Mouse (Mus musculus): ENCODE measurements around the gene Cnnm4.
A peak's percentile ranks its signal among the peaks of the same experiment; 100 is the strongest.

Cnnm4 gene

GRCm38 (mm10) chr1:36473211-36473780 is 1.9 kb downstream of the Cnnm4 start:
- no peak for DNase-seq (ENCODE audit: extremely low read depth, low read depth)

GRCm38 (mm10) chr1:36474646-36475045 is 3.2 kb downstream of the Cnnm4 start:
- no peak for DNase-seq (ENCODE audit: extremely low read depth, low read depth)

GRCm38 (mm10) chr1:36475480-36476110 is 4.2 kb downstream of the Cnnm4 start:
- no peak for DNase-seq (ENCODE audit: extremely low read depth, low read depth)

DNA sequence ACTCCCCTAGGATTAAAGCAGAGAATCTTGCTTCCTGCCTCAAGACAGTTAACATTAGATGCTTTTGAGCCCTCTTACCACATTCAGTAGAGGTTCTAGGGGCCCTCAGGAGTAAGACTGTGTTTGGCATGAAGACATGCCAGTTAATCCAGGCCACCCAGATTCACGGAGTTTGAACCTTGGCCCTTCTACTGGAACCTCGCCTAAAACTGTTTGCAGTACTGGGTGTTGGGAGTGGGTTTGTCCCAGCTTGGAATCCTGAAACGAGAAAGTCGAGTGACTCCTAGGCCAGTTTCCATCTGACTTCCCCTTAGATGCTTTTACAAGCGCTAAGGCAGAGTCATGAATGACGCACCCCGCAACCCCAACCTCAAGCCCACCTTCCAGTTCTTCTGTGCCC is 5.0 kb downstream of the Cnnm4 start:
- no peak for DNase-seq (ENCODE audit: extremely low read depth, low read depth)

- DNase-seq (ENCODE audit: extremely low read depth, low read depth) = no peak
Measured at GRCm38 (mm10) chr1:36478343-36478795, 6.9 kb downstream of the Cnnm4 start.

DNA sequence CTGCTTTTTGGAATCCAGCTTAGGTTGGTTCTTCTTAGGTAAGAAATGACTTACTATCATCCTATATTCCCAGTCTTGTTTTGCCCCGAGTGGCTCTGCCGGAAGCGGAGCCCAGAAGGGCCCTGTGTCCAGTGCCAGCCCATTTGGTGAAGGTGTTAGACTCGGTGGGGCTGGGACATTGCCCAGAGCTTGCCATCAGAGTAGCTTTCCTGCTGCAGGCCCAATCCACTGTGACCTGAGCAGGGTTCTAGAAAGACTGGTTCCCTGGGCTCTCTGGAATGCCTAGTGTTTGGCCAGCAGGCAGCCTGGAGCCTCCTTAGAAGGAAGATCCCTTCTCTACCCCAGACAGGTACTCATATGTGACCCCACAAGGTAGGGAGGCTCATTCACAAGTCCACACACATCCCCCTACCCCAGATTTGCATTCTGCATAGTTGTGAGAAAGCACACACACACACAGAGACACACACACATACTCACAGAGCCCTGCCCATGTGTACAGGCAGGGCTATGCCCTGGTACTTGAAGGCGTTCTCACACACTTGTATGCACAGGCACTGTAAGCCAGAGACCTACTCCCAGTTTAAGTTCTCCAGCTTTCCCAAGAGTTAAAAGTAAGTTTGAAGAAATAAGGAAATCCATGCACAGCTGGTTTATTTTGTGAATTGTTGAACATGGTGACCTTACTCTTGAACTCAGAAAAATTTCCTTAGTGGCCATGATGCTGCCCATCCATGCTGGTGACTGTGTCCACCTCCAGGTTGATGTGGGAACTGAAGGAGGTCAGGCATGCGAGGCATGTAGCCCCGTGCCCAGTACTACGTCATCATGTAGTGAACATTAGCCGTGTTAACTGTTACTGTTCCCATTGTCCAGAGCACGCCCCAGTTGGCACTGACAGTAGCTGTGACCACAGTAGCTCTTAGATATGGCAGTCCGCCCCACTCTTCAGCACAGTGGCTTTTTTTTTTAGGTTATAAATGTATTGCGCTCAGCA is 8.8 kb downstream of the Cnnm4 start:
- no peak for DNase-seq (ENCODE audit: extremely low read depth, low read depth)

DNA sequence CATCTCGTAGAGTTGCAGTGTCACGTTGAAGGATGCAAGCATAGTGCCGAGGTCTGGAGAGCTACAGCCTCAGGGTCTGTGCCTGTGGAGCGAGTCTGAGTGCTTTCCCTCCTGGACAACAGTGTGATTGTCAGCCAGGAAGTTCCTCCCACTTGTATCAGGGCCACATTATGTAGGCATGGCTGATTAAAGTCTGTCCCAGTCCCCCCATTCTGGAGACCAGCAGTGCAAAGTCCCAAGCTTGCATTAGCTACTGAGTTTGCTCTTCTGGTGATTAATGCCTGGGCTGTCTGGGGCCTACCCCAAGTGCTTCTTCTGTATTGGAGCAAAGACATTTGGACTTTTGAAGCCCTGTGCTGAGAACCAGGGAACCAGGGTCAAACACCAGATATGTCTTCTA is 12.4 kb downstream of the Cnnm4 start:
- no peak for DNase-seq (ENCODE audit: extremely low read depth, low read depth)

DNA sequence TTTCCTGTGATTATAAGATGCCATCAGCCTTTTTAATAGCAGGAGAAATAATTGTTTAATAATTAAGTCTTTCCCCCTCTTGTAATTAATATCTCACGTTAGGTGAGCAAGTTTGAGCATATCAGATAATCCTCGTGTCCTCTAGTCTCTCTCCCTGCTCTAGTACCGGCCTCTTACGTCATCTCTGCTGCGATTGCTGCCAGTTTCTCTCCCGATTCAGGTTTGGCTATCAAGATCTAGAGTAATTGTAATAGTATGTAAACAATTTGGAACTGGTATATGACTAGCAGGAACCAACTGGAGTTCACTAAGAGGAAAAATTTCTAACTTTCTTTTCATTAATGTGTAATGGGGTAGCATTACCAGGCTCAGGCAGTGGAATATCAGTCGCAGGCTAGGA is 13.7 kb downstream of the Cnnm4 start:
- DNase-seq (ENCODE audit: extremely low read depth, low read depth) = no peak

DNA sequence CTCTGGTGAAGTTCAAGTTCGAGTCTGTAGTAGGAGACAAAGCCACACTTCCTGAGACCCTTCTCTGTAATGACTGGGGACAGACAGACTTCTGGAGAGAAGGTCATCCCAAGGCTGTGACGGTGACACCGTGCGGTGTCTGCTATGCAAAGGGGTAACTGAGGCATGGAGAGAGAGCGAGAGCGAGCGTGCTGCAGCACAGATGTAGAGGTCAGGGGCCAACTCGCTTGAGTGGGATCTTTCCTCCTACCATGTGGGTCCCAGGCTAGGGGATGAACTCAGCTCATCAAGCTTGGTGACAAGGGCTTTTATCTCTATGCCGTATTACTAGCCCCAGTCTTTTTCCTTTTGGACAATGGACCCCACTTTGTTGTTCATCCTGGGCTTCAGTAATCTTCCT is 15.7 kb downstream of the Cnnm4 start:
- no peak for DNase-seq (ENCODE audit: extremely low read depth, low read depth)

- no peak for DNase-seq (ENCODE audit: extremely low read depth, low read depth)
Measured at GRCm38 (mm10) chr1:36489661-36490060, 18.2 kb downstream of the Cnnm4 start.

DNA sequence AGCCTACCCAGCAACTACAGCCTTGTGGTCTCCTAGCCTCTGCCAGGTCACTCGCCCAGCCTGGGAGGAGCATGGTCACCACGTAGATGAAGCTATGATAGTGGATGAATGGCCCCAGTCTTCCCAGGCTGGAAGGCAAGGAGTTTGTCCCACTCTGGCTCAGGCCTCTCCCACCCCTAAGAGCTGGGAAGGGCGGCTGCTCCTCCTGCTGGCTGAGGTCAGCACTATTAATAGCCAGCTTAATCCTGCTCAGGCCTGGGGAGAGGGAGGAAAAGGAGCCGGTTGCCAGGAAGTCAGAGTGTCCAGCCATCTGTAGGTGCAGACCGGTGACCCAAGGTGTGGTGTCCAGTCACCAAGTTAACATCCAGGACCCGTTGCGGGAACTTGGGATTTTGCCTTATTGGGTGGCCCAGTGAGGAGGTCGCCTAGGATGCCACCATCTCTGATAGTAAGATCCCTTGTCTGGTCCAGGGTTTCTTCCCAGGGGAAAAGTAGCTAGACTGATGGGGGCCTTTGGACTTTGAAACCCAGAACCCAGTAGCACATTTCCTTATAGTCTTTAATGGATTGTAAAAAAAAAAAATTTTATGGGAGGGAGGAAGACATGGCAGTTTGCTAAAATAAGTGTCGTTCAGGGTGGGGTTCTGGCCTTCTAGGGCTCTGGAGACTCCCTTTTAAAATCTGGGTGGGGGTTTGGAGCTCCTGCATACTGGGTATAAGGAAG is 21.2 kb downstream of the Cnnm4 start:
- DNase-seq (ENCODE audit: extremely low read depth, low read depth) = no peak

DNA sequence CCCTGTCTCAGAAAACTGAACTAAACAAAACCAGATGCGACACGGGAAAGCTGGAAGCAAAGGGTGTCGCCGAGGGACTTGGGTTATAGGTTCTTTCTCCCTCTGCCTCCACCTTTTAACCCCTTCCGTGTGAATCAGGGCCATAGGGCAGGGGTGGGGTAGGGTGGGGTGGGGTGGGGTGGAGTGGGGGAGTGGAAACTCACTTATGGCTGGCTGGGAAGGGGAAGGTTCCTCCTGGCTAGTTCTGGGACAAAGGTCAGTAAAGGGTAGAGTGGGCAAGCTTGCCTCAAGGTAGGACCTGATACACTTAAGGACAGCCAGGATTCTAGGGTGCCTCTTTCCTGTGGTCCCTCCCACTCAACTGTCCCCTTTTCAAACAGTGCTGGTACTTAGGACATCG is 21.9 kb downstream of the Cnnm4 start:
- no peak for DNase-seq (ENCODE audit: extremely low read depth, low read depth)

DNA sequence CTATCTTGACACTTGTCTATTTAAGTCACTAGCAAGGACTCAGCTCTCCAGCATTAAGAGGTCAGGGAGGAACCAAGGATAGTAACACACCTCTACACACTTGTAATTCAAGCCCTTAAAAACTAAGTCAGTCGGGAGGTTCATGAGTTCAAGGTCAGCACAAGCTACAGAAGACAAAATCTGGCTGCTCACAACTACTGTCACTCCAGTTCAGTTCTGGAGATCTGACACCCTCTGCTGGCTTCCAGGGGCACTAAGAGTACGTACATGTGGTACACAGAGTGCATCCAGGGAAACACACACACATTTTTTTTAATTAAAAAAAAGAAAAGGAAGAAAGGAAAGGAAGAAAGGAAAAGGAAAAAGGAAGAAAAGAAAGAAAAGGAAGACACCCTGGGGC is 25.3 kb downstream of the Cnnm4 start:
- no peak for DNase-seq (ENCODE audit: extremely low read depth, low read depth)

- DNase-seq (ENCODE audit: extremely low read depth, low read depth) = no peak
Measured at GRCm38 (mm10) chr1:36497312-36497711, 25.9 kb downstream of the Cnnm4 start.

- peak; percentile 23 for DNase-seq (ENCODE audit: extremely low read depth, low read depth)
Measured at GRCm38 (mm10) chr1:36501261-36501660, 29.8 kb downstream of the Cnnm4 start.

GRCm38 (mm10) chr1:36508238-36508637 is 36.8 kb downstream of the Cnnm4 start:
- DNase-seq (ENCODE audit: extremely low read depth, low read depth) = no peak

DNA sequence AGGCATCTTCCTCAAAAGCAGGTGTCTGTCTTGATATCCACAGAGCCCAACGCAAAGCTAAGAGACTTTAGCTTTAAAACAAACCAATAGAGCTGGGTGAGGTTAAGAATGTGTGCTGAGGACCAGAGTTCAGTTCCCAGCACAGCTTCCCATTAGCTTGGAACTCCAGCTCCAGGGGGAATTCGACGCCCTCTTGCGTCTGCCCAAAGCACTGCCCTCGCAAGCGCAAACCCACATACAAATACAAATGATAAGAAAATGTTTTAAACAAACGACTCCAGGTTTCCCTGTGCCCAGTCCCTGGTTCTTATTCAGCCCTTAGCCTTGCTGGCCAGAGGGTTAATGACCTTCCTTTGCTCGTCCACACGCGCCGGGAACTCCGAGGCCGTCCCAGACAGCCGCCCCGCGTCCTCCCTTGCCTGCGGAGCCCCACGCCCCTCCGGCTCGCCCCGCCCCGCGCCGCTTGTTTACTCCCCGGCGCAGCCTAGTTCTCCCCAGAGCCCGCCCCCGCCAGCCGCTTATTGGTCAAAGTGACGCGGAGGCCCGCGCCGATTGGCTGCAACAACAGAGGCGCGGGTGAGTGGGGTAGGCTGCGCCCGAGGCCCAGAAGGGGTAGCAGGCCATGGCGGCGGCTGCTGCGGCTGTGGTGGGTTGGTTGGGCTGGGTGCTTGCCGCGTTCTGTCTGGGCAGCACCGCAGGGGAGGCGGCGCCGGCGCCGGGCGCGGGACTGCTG is 40.0 kb downstream of the Cnnm4 start, which contains the start of gene Cnnm3:
TSS of gene Cnnm3 (plus strand) at position 579 of the 733 bp plus-strand sequence.
- peak; percentile 81 for DNase-seq (ENCODE audit: extremely low read depth, low read depth)

GRCm38 (mm10) chr1:36512089-36512965 is 40.9 kb downstream of the Cnnm4 start:
- DNase-seq (ENCODE audit: extremely low read depth, low read depth) = peak; percentile 2

GRCm38 (mm10) chr1:36512966-36513280 is 41.5 kb downstream of the Cnnm4 start:
- peak; percentile 25 for DNase-seq (ENCODE audit: extremely low read depth, low read depth)

DNA sequence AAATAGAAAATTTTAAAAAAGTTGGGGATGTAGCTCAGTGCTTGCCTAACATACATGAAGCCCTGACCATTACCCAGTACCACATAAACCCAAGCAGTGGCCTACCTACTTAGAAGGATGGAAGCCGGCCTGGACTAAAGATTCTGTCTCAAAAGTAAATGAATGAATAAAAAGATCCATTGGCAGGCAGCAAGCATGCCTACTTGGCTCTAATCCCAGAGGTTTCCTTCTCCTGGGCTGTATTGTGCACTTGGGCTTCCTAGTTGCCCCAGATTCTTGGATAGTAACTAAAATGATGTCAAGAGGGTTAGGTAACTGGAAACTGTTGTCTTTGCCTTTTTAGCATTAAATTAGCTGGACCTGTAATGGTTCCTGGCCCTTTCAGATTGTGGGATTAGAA is 41.9 kb downstream of the Cnnm4 start:
- no peak for DNase-seq (ENCODE audit: extremely low read depth, low read depth)

Data from MEL-GATA-1-ER (cell line).